Mouse (Mus musculus) CH12.LX (cell line): ENCODE data around the gene Nhlrc4. TPM values are rescaled to one million over a fixed set of nuclear protein-coding genes. Genes with fewer than 3 reads are reported as not detected.

ENCODE experiments used
- DNase-seq: peaks from one replicate; pipeline ENCODE4 v3.0.0-alpha.2; 2013; ENCODE audit errors: extremely low read depth
- H3K27ac ChIP-seq: 2 replicates; pipeline ENCODE4 v1.5.1; 2012; ENCODE audit warnings: low read depth, mild to moderate bottlenecking, control low read depth, moderate library complexity; ENCODE audit not compliant: insufficient read depth
- H3K27me3 ChIP-seq: replicated peaks from 2 replicates; pipeline ENCODE3; 2012; ENCODE audit warnings: inconsistent platforms
- H3K36me3 ChIP-seq, 2 experiments: replicated peaks in 1 of 2; 2 replicates each; pipeline versions ENCODE3 to v1.6.1; 2012; ENCODE audit warnings: inconsistent platforms in 1 of 2, low read length in 1 of 2, mild to moderate bottlenecking in 1 of 2, mixed read lengths in 1 of 2, moderate library complexity in 1 of 2; ENCODE audit not compliant: control insufficient read depth in 1 of 2, insufficient read depth in 1 of 2
- H3K4me1 ChIP-seq, 2 experiments: 2 replicates each; pipeline ENCODE4 v1.6.1; 2012; ENCODE audit warnings: inconsistent platforms in 1 of 2, moderate library complexity in 1 of 2; ENCODE audit not compliant: insufficient read depth in 2 of 2, control insufficient read depth in 1 of 2
- H3K4me2 ChIP-seq: 2 replicates; pipeline ENCODE4 v1.6.1; 2012; ENCODE audit warnings: low read depth, mild to moderate bottlenecking, control low read depth; ENCODE audit not compliant: poor library complexity, insufficient read depth, severe bottlenecking
- H3K4me3 ChIP-seq, 3 experiments: fragments of 150-350 bp in 1 of 3; sonication (generic) in 1 of 3; replicated peaks in 1 of 3; 2 replicates each; pipeline versions ENCODE3 to v1.5.1; 2011 to 2012; ENCODE audit warnings: low read depth in 2 of 3, low read length in 2 of 3, mild to moderate bottlenecking in 2 of 3, moderate library complexity in 2 of 3, control low read depth in 1 of 3, improper control_type of control experiment in 1 of 3, inconsistent platforms in 1 of 3, mixed read lengths in 1 of 3; ENCODE audit not compliant: poor library complexity in 1 of 3
- H3K79me2 ChIP-seq: replicated peaks from 2 replicates; pipeline ENCODE4 v1.6.1; 2012; ENCODE audit warnings: mild to moderate bottlenecking, moderate library complexity; ENCODE audit not compliant: control insufficient read depth, poor library complexity, insufficient read depth, severe bottlenecking; ENCODE audit errors: extremely low read depth
- H3K9ac ChIP-seq: 2 replicates; pipeline ENCODE4 v1.6.1; 2012; ENCODE audit warnings: low read depth, mild to moderate bottlenecking, control low read depth, moderate library complexity; ENCODE audit not compliant: insufficient read depth
- H3K9me3 ChIP-seq: replicated peaks from 2 replicates; pipeline ENCODE3; 2012; ENCODE audit warnings: low read length, inconsistent platforms, mixed read lengths
- CTCF ChIP-seq, 2 experiments: IDR thresholded peaks in 1 of 2; conservative IDR thresholded peaks in 1 of 2; 2 replicates each; pipeline ENCODE4 v1.5.1; 2011 to 2012; ENCODE audit warnings: low read depth in 2 of 2, low read length in 2 of 2, improper control_type of control experiment in 1 of 2, inconsistent platforms in 1 of 2, mild to moderate bottlenecking in 1 of 2, moderate library complexity in 1 of 2
- ELF1 ChIP-seq: IDR thresholded peaks from 2 replicates; pipeline ENCODE4 v1.6.1; 2014; ENCODE audit warnings: low read depth, mild to moderate bottlenecking, inconsistent platforms, low read length, improper control_type of control experiment
- EP300 ChIP-seq: IDR thresholded peaks from 2 replicates; pipeline ENCODE4 v1.6.1; 2011; ENCODE audit warnings: low read length, improper control_type of control experiment
- ETS1 ChIP-seq: conservative IDR thresholded peaks from 2 replicates; pipeline ENCODE4 v1.6.1; 2012; ENCODE audit warnings: low read depth, mild to moderate bottlenecking, inconsistent platforms, low read length, improper control_type of control experiment, moderate library complexity
- GABPA ChIP-seq: IDR thresholded peaks from 2 replicates; pipeline ENCODE4 v1.6.1; 2012; ENCODE audit warnings: low read depth, low read length, improper control_type of control experiment, inconsistent platforms; ENCODE audit not compliant: insufficient replicate concordance
- JUN ChIP-seq: IDR thresholded peaks from 2 replicates; pipeline ENCODE4 v1.6.1; 2011; ENCODE audit warnings: low read depth, mild to moderate bottlenecking, low read length, improper control_type of control experiment, moderate library complexity; ENCODE audit not compliant: insufficient read depth
- JUND ChIP-seq: conservative IDR thresholded peaks from 2 replicates; pipeline ENCODE4 v1.6.1; 2011; ENCODE audit warnings: low read depth, low read length, improper control_type of control experiment
- MAFK ChIP-seq: IDR thresholded peaks from 2 replicates; pipeline ENCODE4 v1.6.1; 2011; ENCODE audit warnings: low read length, improper control_type of control experiment; ENCODE audit not compliant: insufficient replicate concordance
- MAX ChIP-seq: IDR thresholded peaks from 2 replicates; pipeline ENCODE4 v1.6.1; 2011; ENCODE audit warnings: low read length, improper control_type of control experiment
- MAZ ChIP-seq: IDR thresholded peaks from 2 replicates; pipeline ENCODE4 v1.6.1; 2012; ENCODE audit warnings: low read depth, mild to moderate bottlenecking, inconsistent platforms, low read length, improper control_type of control experiment, moderate library complexity
- NRF1 ChIP-seq: IDR thresholded peaks from 2 replicates; pipeline ENCODE4 v1.6.1; 2014; ENCODE audit warnings: low read depth, mild to moderate bottlenecking, inconsistent platforms, low read length, improper control_type of control experiment, moderate library complexity
- PAX5 ChIP-seq: IDR thresholded peaks from 2 replicates; pipeline ENCODE4 v1.6.1; 2012; ENCODE audit warnings: low read length, inconsistent platforms, mixed read lengths
- RCOR1 ChIP-seq: conservative IDR thresholded peaks from 2 replicates; pipeline ENCODE4 v1.6.1; 2012; ENCODE audit warnings: low read depth, mild to moderate bottlenecking, inconsistent platforms, low read length, improper control_type of control experiment
- SIN3A ChIP-seq: IDR thresholded peaks from 2 replicates; pipeline ENCODE4 v1.6.1; 2012; ENCODE audit warnings: low read length, improper control_type of control experiment, inconsistent platforms
- SMC3 ChIP-seq: IDR thresholded peaks from 2 replicates; pipeline ENCODE4 v1.6.1; 2011; ENCODE audit warnings: low read depth, low read length, improper control_type of control experiment
- TCF12 ChIP-seq: IDR thresholded peaks from 2 replicates; pipeline ENCODE4 v1.6.1; 2014; ENCODE audit warnings: low read depth, mild to moderate bottlenecking, inconsistent platforms, low read length, improper control_type of control experiment
- UBTF ChIP-seq: IDR thresholded peaks from 2 replicates; pipeline ENCODE4 v1.6.1; 2012; ENCODE audit warnings: low read depth, mild to moderate bottlenecking, inconsistent platforms, low read length, improper control_type of control experiment, moderate library complexity
- USF1 ChIP-seq: IDR thresholded peaks from 2 replicates; pipeline ENCODE4 v1.6.1; 2014; ENCODE audit warnings: low read depth, mild to moderate bottlenecking, inconsistent platforms, low read length, improper control_type of control experiment
- ZKSCAN1 ChIP-seq: IDR thresholded peaks from 2 replicates; pipeline ENCODE4 v1.6.1; 2012; ENCODE audit warnings: low read depth, inconsistent platforms, low read length, improper control_type of control experiment, borderline replicate concordance
- dilution Hi-C: fragments of 300-500 bp; cut with MboI; formaldehyde crosslinking; loops from 2 replicates; pipeline ENCODE4 v1.14.3; 2020; ENCODE audit warnings: low sequenced_read_pairs; ENCODE audit not compliant: extremely low pct_unique_long_range_greater_than_20kb, extremely low pct_ligation_motif_present
- in situ Hi-C: fragments of 300-500 bp; cut with MboI; formaldehyde crosslinking; loops from 3 replicates; pipeline ENCODE4 v1.14.3; 2019; ENCODE audit warnings: low sequenced_read_pairs, low pct_ligation_motif_present, low pct_unique_long_range_greater_than_20kb, mixed read lengths
- polyA plus RNA-seq: library from polyadenylated mRNA; unstranded; fragments of >175 nt; gene quantifications from 2 replicates; pipeline ENCODE4 v1.2.1, GENCODE M21; 2012; ENCODE audit warnings: low read depth; ENCODE audit not compliant: insufficient read length
- total RNA-seq, 2 experiments: library from RNA; depleted of rRNA; stranded (reverse); fragments of 300-350 nt in 1 of 2; fragments of >200 nt in 1 of 2; gene quantifications; 2 replicates each; pipeline ENCODE4 v1.2.3; 2012 to 2014

Nhlrc4 gene
- total and polyA plus RNA-seq, 3 experiments, result not detected

DNA sequence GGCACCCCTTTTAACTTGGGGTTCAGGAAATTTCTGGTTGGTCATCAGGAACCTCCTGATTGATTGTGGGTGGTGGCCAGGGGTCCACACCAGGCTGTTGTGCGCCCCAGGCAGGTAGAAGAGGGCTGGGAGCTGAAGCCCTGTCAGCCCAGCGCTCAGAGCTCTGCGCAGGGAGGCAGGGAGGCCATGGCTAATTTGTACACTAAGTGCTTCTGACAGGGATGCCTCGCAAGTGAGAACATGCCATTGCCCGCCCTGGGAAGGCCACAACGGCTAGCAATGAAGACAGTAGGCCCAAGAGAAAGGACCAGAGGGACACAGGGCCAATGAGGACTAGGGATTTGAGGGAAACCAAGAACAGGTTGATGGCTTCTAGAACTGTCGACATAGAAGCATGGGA lies 11.9 kb upstream of the Nhlrc4 start:
- no peak overlapping the region for H3K9ac ChIP-seq
- no peak overlapping the region for H3K4me3 ChIP-seq
- H3K36me3 ChIP-seq, result peaks cover 11 to 47% of the 10 kb centered on the region in 2 experiments
- no peak overlapping the region for H3K4me2 ChIP-seq
- dilution Hi-C loops (no loop called here), in situ Hi-C loops (no loop called here)
- DNase-seq, result no peak
- H3K27ac ChIP-seq, result no peak overlapping the region
- H3K79me2 ChIP-seq, result no peaks in the 10 kb centered on the region
- TF ChIP-seq UBTF (no peak), MAFK (no peak), USF1 (no peak), MAX (no peak), ZKSCAN1 (no peak), MAZ (no peak), SIN3A (no peak), JUN (no peak), PAX5 (no peak), SMC3 (no peak), JUND (no peak), GABPA (no peak), NRF1 (no peak)
- peaks cover 21% of the 10 kb centered on the region for H3K27me3 ChIP-seq
- no peaks in the 10 kb centered on the region for H3K9me3 ChIP-seq
- H3K4me1 ChIP-seq, result no peaks in the 10 kb centered on the region

DNA sequence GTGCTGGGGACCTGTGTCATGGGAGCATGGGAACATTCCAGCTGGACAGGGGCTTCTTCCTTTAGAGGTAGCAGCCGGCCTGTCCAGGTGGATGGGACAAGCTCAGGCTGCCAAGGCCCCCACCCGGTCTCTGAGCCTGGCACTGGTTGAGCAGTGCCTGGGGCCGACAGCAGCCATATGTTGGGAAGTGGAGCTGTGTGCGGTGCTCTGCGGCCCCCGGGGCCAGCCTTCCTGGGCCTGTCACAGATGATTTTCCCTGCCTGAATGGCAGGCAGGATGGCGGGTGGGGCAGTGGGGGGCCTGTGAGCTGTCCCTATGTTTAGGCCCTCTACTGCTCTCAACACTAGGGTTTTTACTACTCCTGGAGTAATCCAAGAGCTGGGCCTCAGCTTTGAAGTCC lies 11.4 kb upstream of the Nhlrc4 start:
- DNase-seq, result no peak
- no peak for TF ChIP-seq EP300
- TF ChIP-seq RCOR1, result no peak
- no peak for TF ChIP-seq TCF12
- no peak for TF ChIP-seq CTCF (conservative IDR thresholded peaks at IDR 0.05 in 1 of 2, IDR thresholded peaks at IDR 0.05 in 1 of 2; ENCODE audit: low read depth in 2 of 2, low read length in 2 of 2)
- no peak for TF ChIP-seq SIN3A
- no peak for TF ChIP-seq ETS1
- TF ChIP-seq ELF1, result no peak
- H3K9ac ChIP-seq, result no peak overlapping the region
- dilution Hi-C loops, result no loop called here
- H3K27me3 ChIP-seq, result peaks cover 25% of the 10 kb centered on the region
- no peaks in the 10 kb centered on the region for H3K4me1 ChIP-seq
- no peak overlapping the region for H3K27ac ChIP-seq
- no peak overlapping the region for H3K4me3 ChIP-seq
- peaks cover 11 to 43% of the 10 kb centered on the region in 2 experiments for H3K36me3 ChIP-seq
- no peaks in the 10 kb centered on the region for H3K79me2 ChIP-seq
- no peaks in the 10 kb centered on the region for H3K9me3 ChIP-seq
- no peak overlapping the region for H3K4me2 ChIP-seq
- in situ Hi-C loops, result no loop called here
